11 mouse cellular contexts compared by ENCODE assay signal in genomic region chr2:109942810-109943570, GRCm38 (mm10). TPM values are rescaled to one million over a fixed set of nuclear protein-coding genes. Genes with fewer than 3 reads are reported as not detected.
DNase-seq lines count a peak whose midpoint lies in the region; ATAC-seq and TF ChIP-seq lines count a peak whose summit lies in the region.
"Had no signal": no experiment of that assay in that cellular context is flagged by ENCODE, and none has a peak within 500 bp of the region (broad histone marks: within the 10 kb centered on the region; RNA-seq: fewer than 3 reads in every experiment).

No protein-coding gene starts in this region.

- DNase-seq in layer of hippocampus, adult 9-10 months (ENCODE audit: low spot score) = peak; percentile 32
- DNase-seq in layer of hippocampus, postnatal 10 days (ENCODE audit: low spot score in 2 of 2) = no peak
- DNase-seq in embryonic facial prominence, embryonic 14.5 days (ENCODE audit: low spot score) = peak; percentile 63
- DNase-seq in retina, embryonic 14.5 days (ENCODE audit: low spot score) = peak; percentile 93
- DNase-seq in ovary, postnatal 36 days (ENCODE audit: low spot score) = no peak
- DNase-seq in lung, adult 2 months = no peak
- DNase-seq in gastrocnemius, adult 2 months = no peak
- DNase-seq: lung, embryonic 14.5 days; thymus, adult 2 months had no signal

- peak overlapping the region; percentile 63; the same call in 1 of the 2 replicates for H3K27ac ChIP-seq in embryonic facial prominence, embryonic 14.5 days (replicated peaks; ENCODE audit: low read depth, low read length)
- no peak overlapping the region for H3K27ac ChIP-seq in hindbrain, embryonic 16.5 days (ENCODE audit: low read depth, low read length)
- no peak overlapping the region for H3K27ac ChIP-seq in gastrocnemius, adult 2 months

- TF ChIP-seq CTCF in lung, adult 2 months (IDR thresholded peaks at IDR 0.05; ENCODE audit: insufficient read depth, low read length) = no peak
- no peak for TF ChIP-seq CTCF in gastrocnemius, adult 2 months (IDR thresholded peaks at IDR 0.05)

- H3K9me3 ChIP-seq in embryonic facial prominence, embryonic 14.5 days (ENCODE audit: control insufficient read depth, low read length) = no peaks in the 10 kb centered on the region
- H3K9me3 ChIP-seq in hindbrain, embryonic 16.5 days (ENCODE audit: control insufficient read depth, low read length) = no peaks in the 10 kb centered on the region

- no peak overlapping the region for H3K4me2 ChIP-seq in embryonic facial prominence, embryonic 14.5 days (ENCODE audit: low read depth, low read length)
- no peak overlapping the region for H3K4me2 ChIP-seq in hindbrain, embryonic 16.5 days (ENCODE audit: low read length)
- H3K4me2 ChIP-seq: lung, embryonic 14.5 days had no signal

- 49% methylated on average over 8 of the region's 8 CpGs for WGBS in embryonic facial prominence, embryonic 14.5 days
- 30% methylated on average over 8 of the region's 8 CpGs for WGBS in hindbrain, embryonic 16.5 days
- WGBS in lung, adult 2 months = 86% methylated on average over 8 of the region's 8 CpGs

- H3K36me3 ChIP-seq in embryonic facial prominence, embryonic 14.5 days (ENCODE audit: control insufficient read depth, insufficient read depth, low read length) = no peaks in the 10 kb centered on the region
- no peaks in the 10 kb centered on the region for H3K36me3 ChIP-seq in hindbrain, embryonic 16.5 days (ENCODE audit: control insufficient read depth, insufficient read depth, low read length)

- no peak for TF ChIP-seq POLR2A in lung, adult 2 months (IDR thresholded peaks at IDR 0.05; ENCODE audit: borderline replicate concordance, extremely low read depth, low read depth, low read length)

- no peaks in the 10 kb centered on the region for H3K27me3 ChIP-seq in embryonic facial prominence, embryonic 14.5 days (replicated peaks; ENCODE audit: control insufficient read depth, insufficient read depth, low read length)
- H3K27me3 ChIP-seq in hindbrain, embryonic 16.5 days (replicated peaks; ENCODE audit: control insufficient read depth, insufficient read depth, low read length) = no peaks in the 10 kb centered on the region

- intact Hi-C loops in gastrocnemius, adult 2 months (cut with DNase I) = no loop called here

- H3K4me1 ChIP-seq in embryonic facial prominence, embryonic 14.5 days (ENCODE audit: control insufficient read depth, insufficient read depth, low read length) = peaks cover 18% of the 10 kb centered on the region
- H3K4me1 ChIP-seq in hindbrain, embryonic 16.5 days (ENCODE audit: control insufficient read depth, insufficient read depth, low read depth, low read length) = peaks cover 2% of the 10 kb centered on the region; the same call in 1 of the 2 replicates
- H3K4me1 ChIP-seq in lung, adult 2 months (ENCODE audit: control insufficient read depth, insufficient read depth, low read length) = no peaks in the 10 kb centered on the region

- H3K4me3 ChIP-seq in embryonic facial prominence, embryonic 14.5 days (ENCODE audit: low read depth, low read length) = no peak overlapping the region
- H3K4me3 ChIP-seq in hindbrain, embryonic 16.5 days (ENCODE audit: low read length) = no peak overlapping the region
- H3K4me3 ChIP-seq in lung, adult 2 months (replicated peaks; ENCODE audit: extremely low read depth, low read depth, low read length) = no peak overlapping the region
- H3K4me3 ChIP-seq in gastrocnemius, adult 2 months = no peak overlapping the region

- peak; percentile 68; the same call in 1 of the 2 replicates for ATAC-seq in embryonic facial prominence, embryonic 14.5 days (ENCODE audit: low read depth)
- peak; percentile 69 for ATAC-seq in hindbrain, embryonic 16.5 days
- ATAC-seq: activated CD4-positive, CD25-positive, alpha-beta regulatory T cell, adult 4 months had no signal

- no peak overlapping the region for H3K9ac ChIP-seq in embryonic facial prominence, embryonic 14.5 days (ENCODE audit: low read depth, low read length)
- no peak overlapping the region for H3K9ac ChIP-seq in hindbrain, embryonic 16.5 days (ENCODE audit: low read depth, low read length)
- H3K9ac ChIP-seq: lung, embryonic 14.5 days had no signal

RNA-seq across cellular contexts. Expression of gene Lgr4, which starts 25.5 kb away (rescaled TPM):
- total RNA-seq in layer of hippocampus, postnatal 10 days (2021) = 10 to 100 TPM; 24.8 to 25.4 TPM
- 24.6 and 25.0 TPM in 2 replicates for polyA plus RNA-seq in embryonic facial prominence, embryonic 14.5 days (2014; fragmentation: Nextera tagmentation; extraction: Ambion mirVana)
- polyA plus RNA-seq in hindbrain, embryonic 16.5 days (2015; fragmentation: Nextera tagmentation; extraction: Ambion mirVana) = 7.0 and 7.7 TPM in 2 replicates
- 5.1 and 6.6 TPM in 2 replicates for polyA plus RNA-seq in lung, adult 2 months (2012; rRNA removed)
- 10 to 100 TPM; 28.9 to 30.4 TPM for total RNA-seq in gastrocnemius, adult 2 months (2021)

RNA-seq across cellular contexts. Expression of gene Lin7c, which starts 52.3 kb away (rescaled TPM):
- total RNA-seq in layer of hippocampus, postnatal 10 days (2021) = 100 to 1,000 TPM; 142 to 160 TPM
- polyA plus RNA-seq in embryonic facial prominence, embryonic 14.5 days (2014; fragmentation: Nextera tagmentation; extraction: Ambion mirVana) = 61.9 and 62.6 TPM in 2 replicates
- polyA plus RNA-seq in hindbrain, embryonic 16.5 days (2015; fragmentation: Nextera tagmentation; extraction: Ambion mirVana) = 187 and 194 TPM in 2 replicates
- 6.3 and 12.5 TPM in 2 replicates for polyA plus RNA-seq in lung, adult 2 months (2012; rRNA removed)
- total RNA-seq in gastrocnemius, adult 2 months (2021) = 10 to 100 TPM; 27.5 to 32.9 TPM

Comparison
In these comparisons a context has a peak if more than half of its experiments do, and no peak if none do; other contexts are left out.
1. DNase-seq: peak in layer of hippocampus, adult 9-10 months (single experiment), embryonic facial prominence, embryonic 14.5 days (single experiment) and retina, embryonic 14.5 days (single experiment); none in layer of hippocampus, postnatal 10 days (0 of 2), ovary, postnatal 36 days (single experiment), lung, adult 2 months (single experiment) and gastrocnemius, adult 2 months (single experiment).